Mouse (Mus musculus) layer of hippocampus, postnatal 10 days (tissue): ENCODE data around the gene Zdhhc16. TPM values are rescaled to one million over a fixed set of nuclear protein-coding genes. Genes with fewer than 3 reads are reported as not detected.
"Not testable (repeated sequence)": the region's sequence is repeated elsewhere in the genome, so short reads cannot be mapped to it uniquely, and the experiment has no call there.

Source experiments
- DNase-seq, 2 experiments: peaks; one replicate each; pipeline ENCODE4 v3.0.0; 2021; ENCODE audit warnings: low spot score in 2 of 2
- total RNA-seq, 2 experiments: library from RNA; stranded (reverse); gene quantifications; 2 replicates each; pipeline ENCODE4 v1.2.3; 2021

Gene Zdhhc16
- total RNA-seq, 2 experiments from 2014 or later: 60.2 to 67.4 TPM

- DNase-seq: peak; percentile 38 to 51
Observed at GRCm38 (mm10) chr19:41912121-41913080, 20.9 kb upstream of the Zdhhc16 start.

GRCm38 (mm10) chr19:41913774-41914591 is 19.3 kb upstream of the Zdhhc16 start:
- no peak for DNase-seq

GRCm38 (mm10) chr19:41914592-41914882 is 18.7 kb upstream of the Zdhhc16 start:
- DNase-seq: not testable (repeated sequence)

- no peak for DNase-seq
Observed at GRCm38 (mm10) chr19:41915294-41915693, 18.0 kb upstream of the Zdhhc16 start.

- no peak for DNase-seq
Observed at GRCm38 (mm10) chr19:41916853-41917252, 16.4 kb upstream of the Zdhhc16 start.

DNA sequence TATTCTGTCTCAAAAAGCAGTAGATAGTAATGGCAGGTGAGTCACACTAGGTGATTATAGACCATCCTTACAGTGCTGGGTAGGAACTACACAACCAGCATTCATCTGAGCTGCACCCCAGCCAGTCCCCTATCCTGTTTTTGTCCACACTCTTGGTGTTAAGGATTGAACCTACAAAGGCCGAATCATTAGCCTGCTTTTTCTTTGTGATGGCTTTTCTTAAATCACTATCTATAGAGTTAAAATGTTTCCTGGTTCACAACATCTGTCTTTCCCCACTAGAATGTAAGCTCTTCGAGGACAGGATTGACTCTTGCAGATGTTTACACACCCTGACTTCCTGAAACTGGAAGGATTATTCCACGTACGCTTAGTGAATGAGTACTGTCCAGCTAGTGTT is 13.8 kb upstream of the Zdhhc16 start:
- DNase-seq: no peak

- no peak for DNase-seq
Observed at GRCm38 (mm10) chr19:41920412-41921067, 12.7 kb upstream of the Zdhhc16 start.

- no peak for DNase-seq
Observed at GRCm38 (mm10) chr19:41932686-41933085, 594 bp upstream of the Zdhhc16 start.

DNA sequence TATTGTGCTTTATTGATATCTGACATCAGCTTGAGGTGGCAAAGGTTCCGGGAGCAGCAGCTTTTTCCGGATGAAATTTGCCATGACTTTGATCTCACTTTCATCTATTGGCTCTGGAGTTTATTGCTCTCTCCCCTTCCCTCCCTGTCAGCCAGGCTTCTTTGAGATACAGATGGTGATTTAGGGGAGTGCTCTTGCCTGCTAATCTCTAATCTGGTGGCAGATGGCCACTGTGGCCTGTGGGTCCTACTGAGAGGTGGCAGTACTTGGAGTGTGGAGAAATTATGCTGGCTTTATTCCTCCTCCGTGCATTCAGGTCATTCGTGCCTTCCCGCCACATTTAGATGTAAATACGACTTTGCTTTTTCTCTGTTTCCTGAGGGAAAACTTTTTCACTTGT is 844 bp downstream of the Zdhhc16 start:
- no peak for DNase-seq

GRCm38 (mm10) chr19:41935921-41936320 is 2.6 kb downstream of the Zdhhc16 start:
- DNase-seq: no peak

DNA sequence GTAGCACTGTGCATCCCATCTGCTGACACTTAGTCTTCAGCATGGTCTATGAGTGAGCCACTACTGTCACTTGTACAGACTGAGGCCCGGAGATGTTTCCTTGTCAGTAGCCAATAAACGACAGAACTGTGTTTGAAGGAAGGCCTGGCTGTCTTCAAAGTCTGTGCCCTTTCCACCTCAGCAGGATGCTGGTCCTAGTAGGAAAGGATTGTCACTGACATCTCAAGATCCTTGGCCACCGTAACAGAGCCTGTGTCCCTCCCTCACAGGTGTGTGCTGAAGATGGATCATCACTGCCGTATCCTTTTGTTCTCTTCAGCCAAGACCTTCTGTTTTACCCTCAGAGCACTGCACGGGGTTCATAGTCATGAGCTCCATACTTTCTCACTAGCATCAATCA is 5.3 kb downstream of the Zdhhc16 start:
- DNase-seq: no peak

GRCm38 (mm10) chr19:41943841-41944240 is 10.6 kb downstream of the Zdhhc16 start:
- no peak for DNase-seq

- DNase-seq: no peak
Observed at GRCm38 (mm10) chr19:41952287-41952686, 19.0 kb downstream of the Zdhhc16 start.

DNA sequence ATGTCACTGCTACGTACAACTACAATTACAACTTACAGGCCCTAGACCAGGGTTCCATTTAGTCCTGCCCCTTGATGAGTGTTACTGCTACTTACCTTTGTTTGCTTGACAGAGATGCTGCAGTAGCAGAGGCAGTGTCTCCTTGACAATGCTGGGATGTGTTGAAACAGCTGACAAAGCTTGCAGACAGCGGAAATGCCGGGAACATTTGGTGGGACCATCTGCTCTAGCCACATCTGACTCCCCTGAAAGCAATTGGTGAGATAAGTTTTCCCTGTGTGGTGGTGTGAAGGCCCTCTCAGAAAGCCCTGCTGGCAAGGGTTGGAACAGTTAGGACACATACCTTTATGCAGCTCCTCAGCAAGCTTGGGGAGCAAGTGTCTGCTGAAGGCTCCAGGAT is 20.3 kb downstream of the Zdhhc16 start:
- DNase-seq: peak; percentile 24 to 27

GRCm38 (mm10) chr19:41969618-41970017 is 36.3 kb downstream of the Zdhhc16 start:
- DNase-seq: no peak

DNA sequence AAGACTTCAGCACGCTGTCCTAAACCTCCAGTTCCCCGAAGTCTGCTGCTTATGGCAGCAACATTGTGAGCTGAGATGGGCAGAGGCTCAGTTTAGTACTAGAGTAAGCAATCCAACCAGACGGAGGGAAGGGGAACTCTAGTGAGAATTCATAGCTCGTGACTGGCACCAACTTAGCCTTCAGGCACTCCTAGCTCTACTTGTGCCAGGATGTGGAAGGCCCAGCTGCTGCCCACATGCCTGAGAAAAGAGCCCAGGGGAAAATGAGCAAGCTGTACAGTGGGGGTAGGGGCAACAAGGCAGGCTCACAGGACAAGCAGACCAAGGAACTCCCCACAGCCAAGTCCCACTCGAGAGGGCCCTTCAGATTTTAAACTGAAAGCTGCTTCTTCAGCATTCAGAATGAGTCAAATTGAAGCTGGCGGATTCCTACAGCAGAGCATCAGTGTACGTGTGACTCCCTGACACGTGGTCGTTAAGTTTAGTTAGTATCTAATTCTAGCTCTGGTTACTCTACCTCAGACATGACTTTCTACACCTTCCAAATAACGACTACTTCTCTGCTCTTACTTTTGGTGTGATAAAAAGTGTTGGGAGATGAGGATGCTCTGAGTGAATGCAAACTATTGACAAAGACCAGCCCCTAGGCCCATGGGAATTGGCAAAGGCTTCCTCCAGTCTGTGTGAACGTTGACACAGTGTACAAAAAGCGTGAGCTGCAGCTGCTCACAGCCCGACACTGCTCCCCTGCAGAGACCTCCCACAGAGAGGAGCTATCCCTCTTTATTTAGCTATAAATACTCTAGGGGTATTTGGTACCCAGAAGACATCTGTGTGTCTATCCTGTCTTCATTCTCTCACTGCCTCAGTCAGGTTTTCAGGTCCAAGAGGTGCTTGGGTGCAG is 40.9 kb downstream of the Zdhhc16 start:
- peak; percentile 22 to 32 for DNase-seq

GRCm38 (mm10) chr19:41980422-41980818 is 47.1 kb downstream of the Zdhhc16 start:
- no peak for DNase-seq

GRCm38 (mm10) chr19:41980819-41981594 is 47.7 kb downstream of the Zdhhc16 start, which contains the start of gene Mms19:
Gene Mms19 (minus strand): TSS chr19:41981157.
- DNase-seq: peak; percentile 98 to 99

- DNase-seq: no peak
Observed at GRCm38 (mm10) chr19:41981595-41981927, 48.3 kb downstream of the Zdhhc16 start, which contains the start of gene Ubtd1. Gene Ubtd1 (plus strand): TSS chr19:41981763.
